Mouse (Mus musculus) lung, postnatal 14 days (tissue): Measurements from ENCODE around the gene Ranbp1.

Source experiments
- DNase-seq: peaks from one replicate; pipeline ENCODE4 v3.0.0; 2021

Gene Ranbp1

DNA sequence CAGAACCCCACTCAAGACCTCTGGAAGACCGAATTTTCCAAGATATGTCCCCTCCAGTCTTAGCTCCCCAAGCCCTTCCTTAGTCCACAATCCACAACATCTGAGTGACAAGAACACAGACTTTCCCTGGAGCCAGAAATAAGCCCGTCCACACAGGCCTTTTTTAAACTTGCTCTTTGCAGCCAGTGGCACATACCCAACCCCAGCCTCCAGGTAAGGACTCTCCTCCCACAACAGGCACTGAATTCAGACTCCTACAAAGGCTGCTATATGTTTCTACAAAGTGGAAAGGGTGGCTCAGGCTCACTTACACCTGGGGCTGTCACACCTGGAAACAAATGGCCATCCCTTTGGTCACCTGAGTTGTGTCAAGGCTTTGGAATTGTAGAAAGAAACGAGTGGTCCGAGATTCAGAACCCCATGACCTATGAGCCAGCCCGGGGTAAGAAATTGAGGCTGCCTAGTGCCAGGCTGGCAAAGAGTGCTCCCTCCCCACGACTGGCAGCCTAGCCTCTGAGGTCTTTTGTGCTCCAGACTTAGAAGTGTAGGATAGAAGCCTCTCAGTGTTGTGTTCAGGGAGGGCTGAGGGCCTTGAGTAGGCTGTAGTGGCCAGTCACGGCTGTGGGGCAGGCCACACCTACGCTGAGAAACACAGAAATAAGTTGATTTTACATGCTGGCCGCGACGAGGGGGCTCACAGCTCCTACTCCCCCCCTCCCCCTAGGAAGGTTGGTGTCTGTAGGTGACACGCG lies 14.4 kb downstream of the Ranbp1 start:
- no peak for DNase-seq

- DNase-seq, result no peak
These were observed 15.1 kb downstream of the Ranbp1 start for GRCm38 (mm10) chr16:18233451-18233850.

DNA sequence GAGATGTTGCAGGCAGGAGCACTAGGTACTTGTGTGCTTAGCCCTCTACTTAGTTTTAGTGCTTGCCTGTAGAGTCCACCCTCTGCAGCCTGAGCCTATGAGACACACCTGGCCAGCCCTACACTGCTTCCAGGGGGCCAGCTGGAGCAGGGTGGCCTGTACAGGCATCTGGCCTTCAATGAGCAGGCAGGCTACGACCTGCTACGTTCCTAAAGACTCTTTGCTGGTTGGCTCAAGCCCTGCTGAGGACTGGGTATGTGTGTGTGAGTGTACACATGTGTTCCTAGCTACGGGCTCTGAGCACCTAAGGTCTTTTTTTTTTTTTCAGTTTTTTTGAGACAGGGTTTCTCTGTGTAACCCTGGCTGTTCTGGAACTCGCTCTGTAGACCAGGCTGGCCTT lies 17.1 kb downstream of the Ranbp1 start:
- no peak for DNase-seq

DNA sequence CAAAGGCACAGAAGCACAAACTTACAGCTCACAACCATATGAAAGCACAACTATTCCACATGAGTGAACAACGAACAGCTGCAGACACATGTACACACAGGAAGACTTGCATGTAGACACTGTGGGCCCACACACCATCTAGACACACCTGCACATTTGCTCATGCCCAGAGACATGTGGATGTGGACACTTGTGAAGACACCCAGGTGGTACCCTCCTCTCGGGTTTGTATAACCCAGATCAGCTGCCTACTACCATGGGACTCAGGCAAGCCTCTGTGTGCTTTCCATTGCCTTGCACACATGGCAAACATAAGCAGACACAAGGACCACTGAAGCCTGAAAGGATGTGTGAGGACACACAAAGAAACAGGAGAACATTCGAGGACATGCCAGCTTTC lies 17.5 kb downstream of the Ranbp1 start:
- no peak for DNase-seq

- DNase-seq, result no peak
These were observed 17.9 kb downstream of the Ranbp1 start for GRCm38 (mm10) chr16:18230617-18231016.

GRCm38 (mm10) chr16:18229622-18230021 lies 18.9 kb downstream of the Ranbp1 start:
- DNase-seq, result no peak

- no peak for DNase-seq
These were observed 19.7 kb downstream of the Ranbp1 start for GRCm38 (mm10) chr16:18228856-18229255.

GRCm38 (mm10) chr16:18227897-18228422 lies 20.6 kb downstream of the Ranbp1 start:
- no peak for DNase-seq

- DNase-seq, result no peak
These were observed 21.3 kb downstream of the Ranbp1 start for GRCm38 (mm10) chr16:18227187-18227586.

- no peak for DNase-seq
These were observed 26.3 kb downstream of the Ranbp1 start for GRCm38 (mm10) chr16:18222188-18222587.

- no peak for DNase-seq
These were observed 27.0 kb downstream of the Ranbp1 start for GRCm38 (mm10) chr16:18221543-18221898.

DNA sequence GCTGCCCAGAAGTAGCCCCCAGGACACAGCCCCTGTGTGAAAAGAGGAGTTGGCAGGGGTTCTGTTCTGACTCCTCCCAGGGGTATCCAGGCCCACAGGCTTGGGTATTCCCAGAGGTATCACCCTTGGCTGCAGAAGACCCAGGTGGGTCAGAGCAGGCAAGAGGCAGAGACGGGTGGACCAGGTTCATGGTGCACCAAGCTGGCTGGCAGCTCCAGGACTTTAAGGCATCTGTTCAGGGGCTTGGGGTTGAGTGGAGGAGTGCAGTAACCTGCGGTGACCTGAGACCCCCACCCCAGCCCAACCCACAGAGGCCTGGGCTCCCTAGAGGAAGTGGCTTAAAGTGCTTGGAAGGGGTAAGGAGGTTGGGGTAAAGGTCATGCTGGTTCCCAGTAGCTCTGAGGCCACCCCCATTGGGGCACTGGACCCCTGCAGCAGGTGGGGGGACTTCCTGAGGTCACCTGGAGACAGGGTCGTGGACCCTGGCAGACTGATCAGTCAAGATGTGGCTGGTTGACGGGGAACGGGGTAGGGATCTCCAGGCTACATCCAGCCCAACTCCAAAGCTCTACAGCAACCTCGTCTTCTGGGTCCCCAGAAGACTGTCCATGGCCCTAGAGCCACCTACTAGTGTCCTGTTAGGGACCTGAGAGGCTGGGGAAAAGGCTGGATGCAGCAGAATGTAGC lies 27.5 kb downstream of the Ranbp1 start:
- DNase-seq, result no peak

- DNase-seq, result no peak
These were observed 28.5 kb downstream of the Ranbp1 start for GRCm38 (mm10) chr16:18220001-18220400.

GRCm38 (mm10) chr16:18218580-18218996 lies 29.9 kb downstream of the Ranbp1 start:
- DNase-seq, result no peak

- no peak for DNase-seq
These were observed 31.0 kb downstream of the Ranbp1 start, which contains the start of gene Ccdc188 for GRCm38 (mm10) chr16:18217579-18217978. Gene Ccdc188, plus strand, starts transcription at chr16:18217879.

DNA sequence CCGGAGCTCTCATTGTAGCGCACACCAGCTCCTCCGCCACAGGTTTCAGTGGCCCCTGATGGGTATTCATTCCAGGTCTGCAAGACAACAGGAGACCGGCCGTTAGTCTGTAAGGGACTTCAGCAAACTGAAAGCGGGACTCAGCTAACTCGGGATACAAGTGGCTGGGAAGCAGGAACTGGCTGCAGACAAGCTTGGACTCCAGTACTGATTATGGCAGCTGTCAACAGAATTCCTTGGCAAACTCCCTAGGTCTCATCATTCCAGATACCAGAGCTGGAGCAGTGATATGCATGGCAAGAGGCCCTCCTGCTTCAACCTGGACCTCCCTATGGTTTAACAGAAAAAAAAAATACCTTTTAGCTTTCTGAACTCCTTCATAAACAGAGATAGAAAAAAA lies 33.7 kb downstream of the Ranbp1 start:
- no peak for DNase-seq

GRCm38 (mm10) chr16:18213689-18214088 lies 34.8 kb downstream of the Ranbp1 start:
- DNase-seq, result no peak

GRCm38 (mm10) chr16:18211417-18212171 lies 36.9 kb downstream of the Ranbp1 start:
- DNase-seq, result peak; percentile 92

DNA sequence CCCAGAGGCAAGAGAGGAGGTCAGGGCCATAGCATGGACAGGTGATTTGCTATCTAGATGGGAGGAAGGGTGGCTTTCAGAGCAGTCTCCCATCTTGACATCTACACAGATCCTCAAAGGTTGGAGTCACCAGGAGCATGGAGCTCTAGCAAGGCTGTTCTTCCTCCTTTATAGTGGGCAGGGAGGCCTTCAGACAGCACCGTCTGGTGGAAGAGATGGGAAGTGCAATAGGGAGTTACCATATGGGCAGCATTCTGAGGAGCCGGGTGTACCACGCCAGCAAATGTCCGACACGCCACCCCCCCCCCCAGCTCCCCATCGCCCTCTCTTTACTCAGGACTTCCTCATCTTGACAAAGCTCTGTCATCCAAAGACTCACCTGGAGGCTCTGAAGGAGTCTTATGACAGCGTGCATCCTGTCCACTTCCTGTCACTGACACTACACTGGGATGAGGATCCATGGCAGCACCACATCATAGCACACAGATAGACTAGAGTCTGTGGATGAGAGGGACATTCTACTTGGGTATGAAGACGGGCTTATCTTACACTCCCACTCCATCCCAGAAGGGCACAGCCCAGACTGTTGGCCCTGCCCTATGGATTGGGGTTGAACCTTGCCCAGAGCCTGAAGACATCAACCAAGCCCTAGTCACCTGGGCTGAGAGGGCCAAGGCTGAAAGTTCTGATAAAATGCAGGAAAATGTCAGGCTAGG lies 37.7 kb downstream of the Ranbp1 start:
- DNase-seq, result peak; percentile 78

GRCm38 (mm10) chr16:18203430-18204091 lies 45.0 kb downstream of the Ranbp1 start:
- DNase-seq, result no peak

DNA sequence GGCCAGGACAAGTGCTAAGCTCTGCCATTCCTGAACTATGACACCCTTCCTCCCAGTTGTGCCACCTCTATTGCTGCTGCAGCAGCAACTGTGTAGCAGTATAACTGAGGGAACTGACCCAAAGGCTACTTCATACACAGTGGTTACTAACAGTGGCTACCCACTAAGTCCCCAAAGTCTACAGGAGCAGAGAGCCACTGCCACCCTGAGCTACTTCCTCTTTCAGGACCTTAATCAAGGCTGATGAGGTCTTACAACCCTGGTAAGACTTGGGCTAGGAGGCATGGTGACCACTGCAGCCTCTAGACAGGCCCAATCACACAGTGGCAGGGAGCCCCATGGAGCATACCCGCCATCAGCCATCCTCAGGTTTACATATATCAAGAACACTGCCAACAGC lies 46.5 kb downstream of the Ranbp1 start:
- no peak for DNase-seq

GRCm38 (mm10) chr16:18201620-18202019 lies 46.9 kb downstream of the Ranbp1 start:
- DNase-seq, result no peak
